Mouse (Mus musculus) ES-E14 (cell line): ENCODE measurements around the gene Uvrag.

Experiments used
- MAFK ChIP-seq: IDR thresholded peaks from 2 replicates; pipeline ENCODE4 v1.6.1; 2014; ENCODE audit warnings: mild to moderate bottlenecking, low read depth, low read length, inconsistent platforms; ENCODE audit not compliant: insufficient read depth
- ZC3H11A ChIP-seq: IDR thresholded peaks from 2 replicates; pipeline ENCODE4 v1.6.1; 2012; ENCODE audit warnings: low read depth, mild to moderate bottlenecking, inconsistent platforms, low read length, borderline replicate concordance

DNA sequence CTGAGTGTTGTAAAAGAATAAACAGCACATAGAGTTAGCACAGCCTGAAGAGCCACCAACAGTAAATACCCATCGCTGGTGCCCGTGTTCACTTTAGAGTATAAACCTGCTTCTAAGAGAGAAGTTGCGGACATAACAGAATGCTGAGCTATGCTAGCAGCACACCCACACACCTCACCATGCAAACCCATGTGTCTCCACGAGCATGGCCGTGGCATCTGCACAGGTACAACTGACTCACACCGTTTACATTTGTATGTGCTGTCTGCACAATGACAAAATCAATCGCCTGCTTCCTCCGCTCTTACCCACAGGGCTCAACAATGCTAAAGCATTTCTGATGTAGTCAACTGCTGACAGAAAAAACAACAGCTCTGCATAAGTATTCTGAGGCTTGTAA, 101.0 kb downstream of the Uvrag start:
- TF ChIP-seq MAFK, result no peak
- no peak for TF ChIP-seq ZC3H11A
